Mouse (Mus musculus) CD4-positive, CD25-positive, alpha-beta regulatory T cell, adult 2 months (primary cell): ENCODE measurements around the gene Apobec3.

Experiments used
- DNase-seq: peaks from one replicate; pipeline ENCODE4 v3.0.0-alpha.2; 2012; ENCODE audit warnings: low read depth, low spot score

The Apobec3 gene

GRCm38 (mm10) chr15:79950250-79951025 is 59.0 kb downstream of the Apobec3 start:
- DNase-seq = peak; percentile 88

DNA sequence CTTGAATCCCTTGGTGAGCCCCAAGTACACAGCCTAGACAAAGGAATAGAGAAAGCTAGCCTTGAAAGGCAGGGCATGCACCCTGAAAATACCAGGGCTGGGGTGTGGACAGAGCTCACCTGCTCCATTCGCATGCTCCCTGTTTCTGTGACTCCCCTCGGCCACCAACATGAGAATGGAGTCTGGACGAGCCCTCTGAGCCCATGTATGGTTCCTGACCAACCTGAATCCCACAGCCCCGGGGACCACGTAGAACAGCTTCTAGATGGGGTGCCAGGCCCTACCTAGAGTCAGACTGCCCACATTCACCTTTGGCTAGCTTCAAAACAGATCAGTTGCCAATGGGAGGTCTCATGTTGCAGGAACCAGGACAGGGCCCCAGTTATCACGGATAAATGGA is 59.8 kb downstream of the Apobec3 start:
- no peak for DNase-seq

DNA sequence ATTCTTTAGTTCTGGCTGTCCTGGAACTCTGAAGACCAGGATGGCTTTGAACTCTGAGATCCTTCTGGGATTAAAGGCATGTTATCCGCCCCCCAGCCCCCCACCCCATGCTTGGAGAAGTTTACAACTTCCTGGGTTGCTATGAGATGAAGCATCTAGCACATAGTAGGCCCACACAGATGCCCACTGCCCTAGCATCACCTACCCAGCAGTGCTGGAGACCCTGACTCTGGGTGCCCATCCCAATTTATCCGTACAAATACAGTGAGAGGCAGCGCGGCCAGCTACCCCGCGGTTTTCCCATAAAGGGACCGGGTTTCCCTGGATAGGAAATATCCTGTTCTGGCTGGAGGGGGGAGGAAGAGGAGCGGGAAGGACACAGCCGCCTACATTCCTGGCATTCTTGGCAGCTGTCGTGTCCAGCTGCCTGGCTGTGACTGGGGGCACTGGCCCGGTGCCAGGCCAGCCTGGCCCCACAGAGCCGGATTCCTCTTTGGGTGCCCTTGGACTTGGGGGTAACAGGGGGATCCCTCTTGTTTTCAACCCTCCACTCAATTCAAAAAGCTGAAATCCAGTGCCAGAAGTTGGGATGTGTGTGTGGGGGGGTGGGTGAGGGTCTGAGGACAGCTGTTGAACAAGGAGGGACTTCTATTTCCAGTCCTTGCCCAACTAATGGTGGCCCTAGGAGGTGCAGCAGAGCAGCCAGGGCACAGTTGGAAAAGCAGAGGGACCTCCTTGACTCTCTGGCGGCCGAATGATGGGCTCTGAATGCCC is 60.5 kb downstream of the Apobec3 start:
- no peak for DNase-seq

GRCm38 (mm10) chr15:79952504-79953231 is 61.2 kb downstream of the Apobec3 start:
- no peak for DNase-seq

- no peak for DNase-seq
These were observed 62.0 kb downstream of the Apobec3 start for GRCm38 (mm10) chr15:79953470-79953869.

- DNase-seq = peak; percentile 86
These were observed 65.1 kb downstream of the Apobec3 start for GRCm38 (mm10) chr15:79956559-79956958.

GRCm38 (mm10) chr15:79958418-79958817 is 67.0 kb downstream of the Apobec3 start:
- DNase-seq = no peak

GRCm38 (mm10) chr15:79961366-79961921 is 70.0 kb downstream of the Apobec3 start:
- no peak for DNase-seq

GRCm38 (mm10) chr15:79962661-79963060 is 71.2 kb downstream of the Apobec3 start:
- no peak for DNase-seq

- DNase-seq = no peak
These were observed 72.9 kb downstream of the Apobec3 start for GRCm38 (mm10) chr15:79964376-79964775.
